Mouse (Mus musculus): ENCODE results near the gene Krt9. TPM values are rescaled to one million over a fixed set of nuclear protein-coding genes. Genes with fewer than 3 reads are reported as not detected.

Gene Krt9
- polyA plus RNA-seq, 1 experiment from 2014 or later, result not detected

DNA sequence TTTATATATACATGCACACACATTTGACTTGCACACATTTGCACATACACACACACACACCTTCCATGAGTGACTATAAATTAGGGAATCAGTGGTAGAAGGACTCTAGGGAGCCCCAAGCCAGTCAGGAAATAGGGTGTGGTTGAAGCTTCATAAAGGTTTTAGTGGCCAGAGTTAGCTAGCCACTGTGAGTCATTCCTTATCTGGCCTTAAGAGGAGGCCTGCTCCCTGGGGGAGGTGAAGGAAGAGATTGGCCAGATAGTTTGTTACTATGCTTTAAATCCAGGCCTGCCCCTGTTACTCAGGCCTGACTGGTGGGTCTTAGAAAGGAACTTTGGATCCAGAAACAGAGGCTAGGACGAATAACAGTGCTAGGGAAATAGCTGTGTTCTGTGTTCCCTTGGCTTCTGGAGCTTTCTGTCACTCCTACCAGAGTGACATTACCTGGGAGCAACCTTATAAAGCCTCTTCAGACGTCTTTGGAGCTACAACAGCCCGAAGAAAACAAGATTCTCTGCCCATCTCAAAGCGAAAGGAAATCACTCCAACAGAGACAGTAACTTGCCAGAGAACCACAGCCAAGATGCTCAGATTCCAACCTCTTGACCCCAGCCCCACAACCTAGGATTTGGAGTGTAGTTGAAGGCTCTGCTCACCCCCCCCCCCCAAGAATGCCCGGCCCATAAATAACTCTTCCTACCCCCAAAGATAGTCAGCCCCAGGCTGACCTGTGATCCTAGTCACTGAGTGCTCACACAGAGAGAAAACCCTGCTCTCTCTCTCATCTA is 45.3 kb downstream of the Krt9 start:
- 45% methylated on average over 5 of the region's 5 CpGs for WGBS
- Histone ChIP-seq H3K4me3 (replicated peaks) (no peak overlapping the region), H3K9ac (no peak overlapping the region), H3K4me1 (peaks cover 5% of the 10 kb centered on the region; the same call in 1 of the 2 replicates), H3K27me3 (replicated peaks) (peaks cover 13% of the 10 kb centered on the region; the same call in 1 of the 2 replicates), H3K36me3 (no peaks in the 10 kb centered on the region), H3K9me3 (no peaks in the 10 kb centered on the region), H3K27ac (peak overlapping the region; percentile 57; the same call in 1 of the 2 replicates), H3K4me2 (no peak overlapping the region)
- ATAC-seq (ENCODE audit: insufficient read depth, low FRiP score, low read depth), result no peak

DNA sequence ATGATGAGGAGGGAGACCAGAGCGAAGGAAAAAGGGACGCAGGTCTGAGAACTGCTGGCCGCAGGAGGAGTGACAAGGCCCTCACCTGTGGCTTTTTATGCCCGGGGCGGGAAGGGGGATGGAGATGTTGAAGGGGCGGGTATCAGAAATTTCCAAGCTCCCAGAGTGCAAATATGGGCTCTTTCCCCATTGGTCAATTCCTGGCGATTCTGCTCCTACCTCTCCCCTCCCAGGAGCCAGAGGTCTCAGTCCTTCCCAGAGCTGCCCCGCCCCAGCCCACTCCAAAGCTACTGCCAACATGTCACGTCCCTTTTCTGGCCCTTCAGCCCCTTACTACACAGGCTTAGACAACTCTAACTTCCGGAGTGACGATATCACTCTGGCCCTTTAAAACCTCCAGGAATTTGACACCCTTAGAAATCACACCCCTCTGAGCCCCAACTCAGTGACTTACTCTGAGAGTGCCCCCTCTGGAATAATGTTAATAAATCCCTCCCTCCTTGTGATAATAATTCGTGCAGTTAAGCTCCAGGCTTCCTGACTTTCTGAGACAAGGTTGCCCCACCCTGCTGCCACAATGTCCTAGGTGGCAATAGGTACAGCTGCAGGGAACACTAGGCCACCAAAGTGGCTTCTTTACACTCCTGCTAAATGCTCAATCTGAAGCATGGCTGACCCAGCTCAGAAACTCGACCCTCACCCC is 47.0 kb downstream of the Krt9 start:
- 6% methylated on average over 13 of the region's 13 CpGs for WGBS
- peak; percentile 86 for ATAC-seq (ENCODE audit: insufficient read depth, low FRiP score, low read depth)
- peak overlapping the region; percentile 51 for H3K4me3 ChIP-seq (replicated peaks)

GRCm38 (mm10) chr11:100145104-100145503 is 47.9 kb downstream of the Krt9 start:
- Histone ChIP-seq H3K4me2 (peak overlapping the region; percentile 49), H3K27me3 (replicated peaks) (peaks cover 13% of the 10 kb centered on the region; the same call in 1 of the 2 replicates), H3K36me3 (no peaks in the 10 kb centered on the region), H3K9ac (peak overlapping the region; percentile 19; the same call in 1 of the 2 replicates), H3K4me1 (peaks cover 5% of the 10 kb centered on the region; the same call in 1 of the 2 replicates), H3K9me3 (no peaks in the 10 kb centered on the region), H3K4me3 (replicated peaks) (peak overlapping the region; percentile 51), H3K27ac (peak overlapping the region; percentile 91)
- WGBS, result 1% methylated on average over 20 of the region's 20 CpGs
- ATAC-seq (ENCODE audit: insufficient read depth, low FRiP score, low read depth), result peak; percentile 29

More for the DNA sequence above, 47.0 kb downstream of the Krt9 start:
- Histone ChIP-seq H3K4me2 (peak overlapping the region; percentile 49), H3K9me3 (no peaks in the 10 kb centered on the region), H3K36me3 (no peaks in the 10 kb centered on the region), H3K4me1 (peaks cover 5% of the 10 kb centered on the region; the same call in 1 of the 2 replicates), H3K27ac (peak overlapping the region; percentile 91), H3K27me3 (replicated peaks) (peaks cover 13% of the 10 kb centered on the region; the same call in 1 of the 2 replicates), H3K9ac (peak overlapping the region; percentile 19; the same call in 1 of the 2 replicates)

GRCm38 (mm10) chr11:100140966-100141365 is 52.1 kb downstream of the Krt9 start:
- ATAC-seq (ENCODE audit: insufficient read depth, low FRiP score, low read depth), result no peak
- Histone ChIP-seq H3K9ac (no peak overlapping the region), H3K4me3 (replicated peaks) (no peak overlapping the region), H3K27me3 (replicated peaks) (peaks cover 13% of the 10 kb centered on the region; the same call in 1 of the 2 replicates), H3K9me3 (no peaks in the 10 kb centered on the region), H3K36me3 (no peaks in the 10 kb centered on the region), H3K4me1 (peaks cover 10% of the 10 kb centered on the region; the same call in 1 of the 2 replicates), H3K27ac (peak overlapping the region; percentile 32; the same call in 1 of the 2 replicates), H3K4me2 (0 out of 2 replicates have a peak overlapping the region, but pooled peaks have one; percentile 23)
- WGBS, result 71% methylated on average over 21 of the region's 21 CpGs

DNA sequence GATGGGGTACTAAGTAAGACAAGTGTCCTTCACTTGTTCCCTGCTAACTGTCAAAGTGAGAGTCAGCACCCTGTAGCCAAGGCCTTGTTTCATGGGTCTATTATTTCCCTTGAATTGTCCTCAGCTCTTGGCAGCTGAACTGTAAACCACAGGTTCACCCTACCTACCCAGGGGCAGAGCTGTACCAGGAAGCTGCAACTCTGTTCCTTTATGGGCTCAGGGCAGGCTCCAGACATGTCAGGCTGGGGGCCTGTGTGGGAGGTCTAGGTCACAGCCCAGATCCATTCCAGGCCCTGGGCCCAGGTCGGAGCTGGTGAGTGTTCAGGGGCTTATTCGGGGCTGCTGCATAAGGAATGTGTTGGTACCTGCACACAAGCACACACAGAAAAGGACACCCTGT is 53.7 kb downstream of the Krt9 start:
- 59% methylated on average over 2 of the region's 2 CpGs for WGBS
- peak; percentile 16; the same call in 1 of the 2 replicates for ATAC-seq (ENCODE audit: insufficient read depth, low FRiP score, low read depth)
- no peak overlapping the region for H3K4me2 ChIP-seq

GRCm38 (mm10) chr11:100138809-100139208 is 54.2 kb downstream of the Krt9 start:
- ATAC-seq (ENCODE audit: insufficient read depth, low FRiP score, low read depth), result peak; percentile 62
- Histone ChIP-seq H3K4me1 (0 out of 2 replicates have a peak, but pooled peaks cover 4% of the 10 kb centered on the region), H3K4me2 (no peak overlapping the region), H3K36me3 (no peaks in the 10 kb centered on the region), H3K4me3 (replicated peaks) (no peak overlapping the region), H3K27me3 (replicated peaks) (no peaks in the 10 kb centered on the region), H3K27ac (peak overlapping the region; percentile 84), H3K9me3 (no peaks in the 10 kb centered on the region), H3K9ac (no peak overlapping the region)
- 47% methylated on average over 7 of the region's 7 CpGs for WGBS

More for the DNA sequence above, 53.7 kb downstream of the Krt9 start:
- H3K9me3 ChIP-seq, result no peaks in the 10 kb centered on the region
- 0 out of 2 replicates have a peak, but pooled peaks cover 4% of the 10 kb centered on the region for H3K4me1 ChIP-seq
- no peaks in the 10 kb centered on the region for H3K36me3 ChIP-seq
- 0 out of 2 replicates have a peak, but pooled peaks cover 3% of the 10 kb centered on the region for H3K27me3 ChIP-seq (replicated peaks)
- H3K4me3 ChIP-seq (replicated peaks), result no peak overlapping the region
- peak overlapping the region; percentile 84 for H3K27ac ChIP-seq
- H3K9ac ChIP-seq, result no peak overlapping the region

- no peak overlapping the region for H3K4me3 ChIP-seq (replicated peaks)
- H3K9me3 ChIP-seq, result no peaks in the 10 kb centered on the region
- no peak overlapping the region for H3K4me2 ChIP-seq
- no peaks in the 10 kb centered on the region for H3K36me3 ChIP-seq
- WGBS, result 38% methylated on average over 5 of the region's 5 CpGs
- H3K4me1 ChIP-seq, result 0 out of 2 replicates have a peak, but pooled peaks cover 4% of the 10 kb centered on the region
- peak overlapping the region; percentile 54 for H3K27ac ChIP-seq
- no peaks in the 10 kb centered on the region for H3K27me3 ChIP-seq (replicated peaks)
- H3K9ac ChIP-seq, result no peak overlapping the region
- no peak for ATAC-seq (ENCODE audit: insufficient read depth, low FRiP score, low read depth)
Measured at GRCm38 (mm10) chr11:100137693-100138092, 55.4 kb downstream of the Krt9 start.

Other genes with a start within 250 kb of the Krt9 start
- not detected in 2 replicates for gene Krtap9-5, start 244.8 kb downstream of the Krt9 start, polyA plus RNA-seq (2015; fragmentation: Nextera tagmentation; extraction: Ambion mirVana)
- gene Krtap29-1, start 214.2 kb downstream of the Krt9 start, polyA plus RNA-seq (2015; fragmentation: Nextera tagmentation; extraction: Ambion mirVana), result not detected in 2 replicates
- not detected in 2 replicates for gene Krtap16-1, start 206.6 kb downstream of the Krt9 start, polyA plus RNA-seq (2015; fragmentation: Nextera tagmentation; extraction: Ambion mirVana)
- 0.30 TPM in 1 of 2 replicates, not detected in the other for gene Krtap17-1, start 199.3 kb downstream of the Krt9 start, polyA plus RNA-seq (2015; fragmentation: Nextera tagmentation; extraction: Ambion mirVana)
- gene Krt33a, start 177.0 kb downstream of the Krt9 start, polyA plus RNA-seq (2015; fragmentation: Nextera tagmentation; extraction: Ambion mirVana), result 0.15 and 0.35 TPM in 2 replicates
- not detected in 2 replicates for gene Krt33b, start 163.4 kb downstream of the Krt9 start, polyA plus RNA-seq (2015; fragmentation: Nextera tagmentation; extraction: Ambion mirVana)
- 0.41 and 0.91 TPM in 2 replicates for gene Krt34, start 151.7 kb downstream of the Krt9 start, polyA plus RNA-seq (2015; fragmentation: Nextera tagmentation; extraction: Ambion mirVana)
- gene Krt31, start 142.7 kb downstream of the Krt9 start, polyA plus RNA-seq (2015; fragmentation: Nextera tagmentation; extraction: Ambion mirVana), result 0.46 and 0.69 TPM in 2 replicates
- not detected in 2 replicates for gene Krt32, start 105.0 kb downstream of the Krt9 start, polyA plus RNA-seq (2015; fragmentation: Nextera tagmentation; extraction: Ambion mirVana)
- gene Krt35, start 97.0 kb downstream of the Krt9 start, polyA plus RNA-seq (2015; fragmentation: Nextera tagmentation; extraction: Ambion mirVana), result 0.32 TPM in 1 of 2 replicates, not detected in the other
- gene Krt36, start 87.6 kb downstream of the Krt9 start, polyA plus RNA-seq (2015; fragmentation: Nextera tagmentation; extraction: Ambion mirVana), result 0.13 and 0.37 TPM in 2 replicates
- 397 and 779 TPM in 2 replicates for gene Krt13, start 71.7 kb downstream of the Krt9 start, polyA plus RNA-seq (2015; fragmentation: Nextera tagmentation; extraction: Ambion mirVana)
- gene Krt15, start 57.3 kb downstream of the Krt9 start, polyA plus RNA-seq (2015; fragmentation: Nextera tagmentation; extraction: Ambion mirVana), result 698 and 1,006 TPM in 2 replicates
- 796 and 889 TPM in 2 replicates for gene Krt19, start 44.6 kb downstream of the Krt9 start, polyA plus RNA-seq (2015; fragmentation: Nextera tagmentation; extraction: Ambion mirVana)
- gene Krt14, start 14.3 kb upstream of the Krt9 start, polyA plus RNA-seq (2015; fragmentation: Nextera tagmentation; extraction: Ambion mirVana), result 17.3 and 25.8 TPM in 2 replicates
- 0.68 and 0.80 TPM in 2 replicates for gene Krt16, start 55.7 kb upstream of the Krt9 start, polyA plus RNA-seq (2015; fragmentation: Nextera tagmentation; extraction: Ambion mirVana)
- 24.8 and 28.8 TPM in 2 replicates for gene Krt17, start 67.8 kb upstream of the Krt9 start, polyA plus RNA-seq (2015; fragmentation: Nextera tagmentation; extraction: Ambion mirVana)
- not detected in 2 replicates for gene Krt42, start 76.6 kb upstream of the Krt9 start, polyA plus RNA-seq (2015; fragmentation: Nextera tagmentation; extraction: Ambion mirVana)
- gene Eif1, start 126.6 kb upstream of the Krt9 start, polyA plus RNA-seq (2015; fragmentation: Nextera tagmentation; extraction: Ambion mirVana), result 1,590 and 1,651 TPM in 2 replicates
- 15.1 and 16.3 TPM in 2 replicates for gene Gast, start 141.2 kb upstream of the Krt9 start, polyA plus RNA-seq (2015; fragmentation: Nextera tagmentation; extraction: Ambion mirVana)
- 15.5 and 16.7 TPM in 2 replicates for gene Hap1, start 162.9 kb upstream of the Krt9 start, polyA plus RNA-seq (2015; fragmentation: Nextera tagmentation; extraction: Ambion mirVana)
- gene Jup, start 204.5 kb upstream of the Krt9 start, polyA plus RNA-seq (2015; fragmentation: Nextera tagmentation; extraction: Ambion mirVana), result 163 and 173 TPM in 2 replicates
- gene P3h4, start 221.6 kb upstream of the Krt9 start, polyA plus RNA-seq (2015; fragmentation: Nextera tagmentation; extraction: Ambion mirVana), result 57.6 and 61.7 TPM in 2 replicates
- 89.1 and 100 TPM in 2 replicates for gene Fkbp10, start 222.5 kb upstream of the Krt9 start, polyA plus RNA-seq (2015; fragmentation: Nextera tagmentation; extraction: Ambion mirVana)
- 108 TPM in 2 replicates for gene Nt5c3b, start 248.6 kb upstream of the Krt9 start, polyA plus RNA-seq (2015; fragmentation: Nextera tagmentation; extraction: Ambion mirVana)
- 0.51 and 0.59 TPM in 2 replicates for gene Klhl10, start 248.7 kb upstream of the Krt9 start, polyA plus RNA-seq (2015; fragmentation: Nextera tagmentation; extraction: Ambion mirVana)